Mouse (Mus musculus) liver, embryonic 18 days (tissue): ENCODE measurements around the gene Gm4952. TPM values are rescaled to one million over a fixed set of nuclear protein-coding genes. Genes with fewer than 3 reads are reported as not detected.

Source experiments
- polyA plus RNA-seq: library from polyadenylated mRNA; depleted of rRNA; stranded (reverse); fragments of >200 nt; gene quantifications from 2 replicates; pipeline ENCODE4 v1.2.3, GENCODE M21; 2012; rRNA removed

The Gm4952 gene
- 115 and 136 TPM in 2 replicates for polyA plus RNA-seq

DNA sequence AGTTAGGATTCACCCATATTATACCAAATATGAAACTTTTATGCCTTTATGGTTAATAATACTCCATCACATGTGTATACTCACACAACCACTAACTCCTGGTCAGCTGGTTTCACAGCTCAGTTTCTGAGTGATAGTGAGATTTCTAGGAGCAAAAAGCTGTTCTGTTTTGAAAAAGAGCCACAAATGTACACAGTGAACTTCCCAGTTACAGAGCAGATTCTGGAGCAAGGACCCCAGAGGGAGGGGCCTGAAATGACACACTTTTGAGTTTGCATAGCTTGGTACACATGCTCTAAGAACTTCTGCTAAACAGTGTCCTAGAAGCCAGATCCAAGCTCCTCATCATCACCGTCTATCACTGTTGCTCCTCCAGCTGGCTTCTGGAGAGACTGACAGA, at the start of gene Gm4952:
Gene Gm4952 (plus strand): TSS at position 301 of the 400 bp plus-strand sequence.

DNA sequence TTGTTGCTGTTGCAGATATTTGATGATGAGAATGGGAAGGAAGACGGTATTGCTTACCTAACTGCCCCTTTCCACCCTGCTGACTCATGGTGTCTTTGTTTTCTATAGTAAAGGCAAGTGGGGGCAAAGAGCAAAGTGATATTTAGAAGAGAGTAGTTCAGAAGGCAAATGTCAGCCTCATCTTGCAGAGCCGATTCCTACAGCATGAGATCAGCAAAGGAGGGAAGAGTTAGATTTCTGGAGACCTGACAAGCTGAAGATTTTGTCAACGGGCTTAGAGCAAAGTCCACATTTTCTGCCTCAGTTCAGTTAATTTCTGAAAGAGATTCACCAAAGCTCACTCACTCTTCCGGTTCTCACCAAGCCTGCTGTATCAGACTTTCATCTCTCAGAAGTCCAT, 33.4 kb downstream of the Gm4952 start, which contains the start of gene Glyat:
Gene Glyat (plus strand): TSS at position 133 of the 400 bp plus-strand sequence.

DNA sequence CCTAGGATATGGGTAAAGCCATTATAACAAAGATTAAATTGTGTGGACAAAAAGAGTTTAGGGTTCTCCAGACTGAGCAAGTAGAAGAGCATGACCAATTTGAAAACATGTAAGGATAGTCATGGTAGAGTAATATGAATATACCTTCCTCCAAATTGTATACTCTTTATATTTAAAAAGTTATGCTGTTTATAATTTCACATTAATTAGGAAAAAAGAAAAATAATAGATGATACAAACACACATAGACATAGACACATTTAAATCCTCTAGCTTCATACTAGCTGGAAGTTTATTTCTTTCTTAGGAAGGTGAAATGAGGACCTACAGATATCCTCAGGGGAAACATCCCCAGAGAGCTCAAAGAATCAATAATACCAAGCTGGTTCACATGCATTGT, 70.4 kb downstream of the Gm4952 start, which contains the start of gene Olfr1442:
Gene Olfr1442 (plus strand): TSS at position 301 of the 400 bp plus-strand sequence.

DNA sequence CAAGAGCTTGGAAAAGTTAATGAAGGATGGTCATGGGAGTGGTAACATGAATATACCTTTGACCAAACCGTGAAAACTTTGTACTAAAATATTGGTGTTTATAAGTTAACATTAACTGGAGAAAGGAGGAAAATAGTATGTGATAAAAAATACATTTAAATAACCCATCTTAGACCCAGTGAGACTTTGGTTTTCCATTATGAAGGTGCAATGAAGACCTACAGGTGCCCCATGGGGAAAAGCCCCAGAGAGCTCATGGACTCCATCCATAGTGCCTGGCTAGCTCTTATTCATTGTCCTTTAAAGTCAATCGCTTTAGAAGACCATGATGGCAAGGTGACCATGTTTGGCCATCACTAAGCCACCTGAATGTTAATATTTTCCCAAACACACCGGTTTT, 78.0 kb downstream of the Gm4952 start, which contains the start of gene Olfr1443:
Gene Olfr1443 (plus strand): TSS at position 301 of the 400 bp plus-strand sequence.

Other genes starting within 250 kb of the Gm4952 start
- gene Olfr1440, start 212.7 kb upstream of the Gm4952 start, polyA plus RNA-seq: not detected in 2 replicates
- not detected in 2 replicates for gene Olfr1441, start 182.5 kb upstream of the Gm4952 start, polyA plus RNA-seq
- not detected in 2 replicates for gene Pfpl, start 172.1 kb upstream of the Gm4952 start, polyA plus RNA-seq
- gene Mpeg1, start 139.2 kb upstream of the Gm4952 start, polyA plus RNA-seq: 14.8 and 15.0 TPM in 2 replicates
- 2.3 and 2.4 TPM in 2 replicates for gene Dtx4, start 98.5 kb upstream of the Gm4952 start, polyA plus RNA-seq
- gene Fam111a, start 54.2 kb upstream of the Gm4952 start, polyA plus RNA-seq: 10.3 and 11.9 TPM in 2 replicates
- gene Glyat, start 33.3 kb downstream of the Gm4952 start, polyA plus RNA-seq: 0.86 and 2.3 TPM in 2 replicates
- not detected in 2 replicates for gene Olfr1442, start 70.5 kb downstream of the Gm4952 start, polyA plus RNA-seq
- not detected in 2 replicates for gene Olfr1443, start 78.1 kb downstream of the Gm4952 start, polyA plus RNA-seq
- gene Keg1, start 95.8 kb downstream of the Gm4952 start, polyA plus RNA-seq: 24.3 and 29.5 TPM in 2 replicates
- gene Cntf, start 165.7 kb downstream of the Gm4952 start, polyA plus RNA-seq: 0.88 and 1.2 TPM in 2 replicates
- gene Zfp91, start 196.2 kb downstream of the Gm4952 start, polyA plus RNA-seq: 11.9 and 12.3 TPM in 2 replicates
- gene Lpxn, start 196.2 kb downstream of the Gm4952 start, polyA plus RNA-seq: 2.4 and 3.2 TPM in 2 replicates
- not detected in 2 replicates for gene Gm5244, start 246.7 kb downstream of the Gm4952 start, polyA plus RNA-seq